Mouse (Mus musculus) kidney, adult 11 months (tissue): ENCODE measurements at regions not wholly inside any gene's neighbourhood (a gene's known extent, or its start where the extent isn't known, plus 50 kb on each side); places are given as distances from the start of the nearest gene placed in this dataset.
"Not testable (repeated sequence)": the region's sequence is repeated elsewhere in the genome, so short reads cannot be mapped to it uniquely, and the experiment has no call there.

Source experiments
- DNase-seq: peaks from one replicate; pipeline ENCODE4 v3.0.0; 2022

GRCm38 (mm10) chr4:71663397-71663796 is 94.4 kb downstream of the Gm11232 start:
- no peak for DNase-seq

GRCm38 (mm10) chr4:71640521-71640920 is 117.2 kb downstream of the Gm11232 start:
- DNase-seq, result no peak

- no peak for DNase-seq
Observed at GRCm38 (mm10) chr4:71627088-71627487, 130.7 kb downstream of the Gm11232 start.

GRCm38 (mm10) chr4:71626626-71627025 is 131.1 kb downstream of the Gm11232 start:
- no peak for DNase-seq

- no peak for DNase-seq
Observed at GRCm38 (mm10) chr4:71624771-71625170, 133.0 kb downstream of the Gm11232 start.

GRCm38 (mm10) chr4:71613720-71614119 is 144.0 kb downstream of the Gm11232 start:
- no peak for DNase-seq

- DNase-seq, result no peak
Observed at GRCm38 (mm10) chr4:71585880-71586279, 171.9 kb downstream of the Gm11232 start.

- DNase-seq, result no peak
Observed at GRCm38 (mm10) chr4:71560656-71561055, 197.1 kb downstream of the Gm11232 start.

GRCm38 (mm10) chr4:71539200-71539599 is 218.6 kb downstream of the Gm11232 start:
- DNase-seq, result no peak

- no peak for DNase-seq
Observed at GRCm38 (mm10) chr4:71537971-71538370, 219.8 kb downstream of the Gm11232 start.

GRCm38 (mm10) chr4:71524255-71524970 is 233.4 kb downstream of the Gm11232 start:
- no peak for DNase-seq

GRCm38 (mm10) chr4:71520751-71521150 is 237.0 kb downstream of the Gm11232 start:
- no peak for DNase-seq

- DNase-seq, result no peak
Observed at GRCm38 (mm10) chr4:71517921-71518404, 239.8 kb downstream of the Gm11232 start.

- DNase-seq, result no peak
Observed at GRCm38 (mm10) chr4:71506911-71507310, 250.9 kb downstream of the Gm11232 start.

- no peak for DNase-seq
Observed at GRCm38 (mm10) chr4:71489788-71490187, 268.0 kb downstream of the Gm11232 start.

GRCm38 (mm10) chr4:71488663-71489161 is 269.1 kb downstream of the Gm11232 start:
- DNase-seq, result peak; percentile 3

GRCm38 (mm10) chr4:71488059-71488458 is 269.7 kb downstream of the Gm11232 start:
- no peak for DNase-seq

GRCm38 (mm10) chr4:71480960-71481359 is 276.8 kb downstream of the Gm11232 start:
- no peak for DNase-seq

GRCm38 (mm10) chr4:71470580-71470979 is 287.2 kb downstream of the Gm11232 start:
- DNase-seq, result no peak

- DNase-seq, result no peak
Observed at GRCm38 (mm10) chr4:71454811-71455210, 303.0 kb downstream of the Gm11232 start.

GRCm38 (mm10) chr4:71453499-71453898 is 304.3 kb downstream of the Gm11232 start:
- DNase-seq, result no peak

GRCm38 (mm10) chr4:71446461-71446860 is 311.3 kb downstream of the Gm11232 start:
- DNase-seq, result no peak

- DNase-seq, result no peak
Observed at GRCm38 (mm10) chr4:71431245-71431929, 326.4 kb downstream of the Gm11232 start.

GRCm38 (mm10) chr4:71422121-71422520 is 335.6 kb downstream of the Gm11232 start:
- DNase-seq, result not testable (repeated sequence)
